Mouse (Mus musculus): Measurements from ENCODE around the gene Prrt4. TPM values are rescaled to one million over a fixed set of nuclear protein-coding genes. Genes with fewer than 3 reads are reported as not detected.
"Not testable (repeated sequence)": the region's sequence is repeated elsewhere in the genome, so short reads cannot be mapped to it uniquely, and the experiment has no call there.

Prrt4 gene
- polyA plus RNA-seq (2016; fragmentation: Nextera tagmentation; extraction: Ambion mirVana), result 3.0 and 3.1 TPM in 2 replicates

DNA sequence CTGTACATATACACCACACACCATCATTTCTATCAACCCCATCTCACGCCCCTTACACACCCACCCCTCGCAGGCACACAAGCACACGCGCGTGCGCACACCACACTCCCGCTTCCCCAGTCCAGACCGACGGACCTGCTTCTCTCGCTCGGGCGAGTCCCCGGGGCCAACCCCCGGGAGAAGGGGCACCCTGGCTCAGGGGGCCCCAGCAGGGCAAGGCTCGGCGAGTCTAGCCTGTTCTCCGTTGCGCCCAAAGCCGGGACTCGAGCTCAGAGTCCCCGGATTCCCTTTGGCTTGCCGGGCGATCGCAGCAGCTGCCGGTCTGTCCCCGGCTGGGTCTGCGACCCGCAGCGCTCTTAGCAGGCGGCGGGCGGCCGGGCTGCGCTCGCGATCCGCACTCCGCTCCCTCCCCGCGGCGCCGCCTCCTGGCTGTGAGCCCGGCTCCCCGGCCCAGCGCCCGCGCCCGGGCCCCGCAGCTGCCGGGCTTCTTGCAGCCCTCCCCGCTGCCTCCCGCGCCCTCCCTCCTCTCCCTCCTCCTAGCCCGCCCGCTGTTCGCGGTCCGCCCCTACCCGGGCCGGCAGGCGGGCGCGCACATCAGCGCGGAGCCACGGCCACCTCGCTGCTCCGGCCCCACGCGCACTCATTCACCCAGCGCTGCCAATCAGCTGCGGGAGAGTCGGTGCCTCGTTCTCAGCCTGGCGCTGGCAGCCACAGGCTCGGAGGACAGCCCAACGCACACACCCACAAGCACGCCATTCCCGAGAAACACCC is at the start of gene Prrt4:
Prrt4 (minus strand) TSS at position 697 of the 771 bp plus-strand sequence.
- WGBS, result under 1% methylated on average over 79 of the region's 79 CpGs
- H3K4me1 ChIP-seq (replicated peaks), result peaks cover 14% of the 10 kb centered on the region
- ATAC-seq (ENCODE audit: insufficient number of reproducible peaks, low FRiP score), result peak; percentile 60
- H3K27ac ChIP-seq (ENCODE audit: poor library complexity, severe bottlenecking), result no peak within 1 kb of the TSS
- H3K4me2 ChIP-seq, result peak within 1 kb of the TSS; percentile 96
- H3K27me3 ChIP-seq (replicated peaks), result peaks cover 65% of the 10 kb centered on the region
- no peaks in the 10 kb centered on the region for H3K9me3 ChIP-seq (replicated peaks)
- H3K9ac ChIP-seq, result peak within 1 kb of the TSS; percentile 70
- H3K4me3 ChIP-seq, result peak within 1 kb of the TSS; percentile 60
- H3K36me3 ChIP-seq, result no peaks in the 10 kb centered on the region

DNA sequence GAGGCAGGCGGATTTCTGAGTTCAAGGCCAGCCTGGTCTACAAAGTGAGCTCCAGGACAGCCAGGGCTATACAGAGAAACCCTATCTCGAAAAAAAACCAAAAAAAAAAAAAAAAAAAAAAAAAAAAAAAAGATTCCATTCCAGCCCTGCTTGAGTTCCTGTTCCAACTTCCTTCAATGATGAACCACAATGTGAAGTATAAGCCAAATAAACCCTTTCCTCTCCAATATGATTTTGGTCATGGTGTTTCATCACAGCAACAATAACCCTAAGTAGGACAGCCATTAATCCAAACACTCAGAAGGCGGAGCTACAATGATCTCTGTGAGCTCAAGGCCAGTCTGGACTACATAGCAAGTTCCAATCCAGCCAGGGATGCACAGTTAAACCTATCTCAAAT is 38.3 kb upstream of the Prrt4 start:
- Histone ChIP-seq H3K4me1 (replicated peaks) (peaks cover 20% of the 10 kb centered on the region), H3K27me3 (replicated peaks) (peaks cover 14% of the 10 kb centered on the region)
- H3K9ac ChIP-seq; H3K4me3 ChIP-seq; H3K9me3 ChIP-seq (replicated peaks); ATAC-seq (ENCODE audit: insufficient number of reproducible peaks, low FRiP score); H3K27ac ChIP-seq (ENCODE audit: poor library complexity, severe bottlenecking); H3K4me2 ChIP-seq; H3K36me3 ChIP-seq: not testable (repeated sequence)
- 76% methylated on average over 3 of the region's 3 CpGs for WGBS

DNA sequence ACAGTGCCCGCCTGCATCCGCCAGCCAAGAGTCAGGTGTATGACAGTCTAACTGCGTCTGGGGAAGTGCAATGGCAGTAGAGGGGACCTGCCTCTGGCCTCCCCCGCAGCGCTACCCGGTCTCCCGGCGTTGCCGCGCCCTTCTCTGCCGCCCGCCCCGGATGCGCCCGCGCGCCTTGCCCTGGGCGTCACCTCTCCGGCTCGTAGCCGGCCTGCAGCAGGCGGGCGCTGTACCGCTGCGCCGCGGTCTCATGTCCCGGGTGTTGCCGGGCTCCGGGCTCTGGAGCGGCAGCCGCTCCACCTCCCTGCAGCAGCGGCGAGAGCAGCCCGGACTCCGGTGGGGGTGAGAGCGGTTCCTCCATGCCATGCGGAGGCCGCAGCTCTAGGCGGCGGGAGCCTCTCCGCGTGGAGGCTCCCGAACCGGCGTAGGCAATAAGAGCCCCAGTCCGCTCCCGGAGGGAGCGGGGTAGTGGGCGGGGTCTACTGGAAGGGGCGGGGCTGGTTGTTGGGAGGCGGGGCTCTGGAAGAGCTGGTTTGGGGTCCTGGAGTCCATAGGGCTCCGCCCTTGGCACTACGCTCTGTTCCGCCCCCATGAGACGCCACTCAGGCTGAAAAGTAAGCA is 36.6 kb upstream of the Prrt4 start, which contains the start of gene Impdh1:
Impdh1 (minus strand) TSS at position 484 of the 621 bp plus-strand sequence.
- under 1% methylated on average over 55 of the region's 56 CpGs for WGBS
- Histone ChIP-seq H3K9me3 (replicated peaks) (no peaks in the 10 kb centered on the region), H3K4me3 (peak within 1 kb of the TSS; percentile 78), H3K27me3 (replicated peaks) (peaks cover 14% of the 10 kb centered on the region), H3K27ac (ENCODE audit: poor library complexity, severe bottlenecking) (no peak within 1 kb of the TSS), H3K4me1 (replicated peaks) (peaks cover 31% of the 10 kb centered on the region), H3K9ac (peak within 1 kb of the TSS; percentile 73), H3K36me3 (no peaks in the 10 kb centered on the region), H3K4me2 (peak within 1 kb of the TSS; percentile 97)
- ATAC-seq (ENCODE audit: insufficient number of reproducible peaks, low FRiP score), result peak; percentile 80

DNA sequence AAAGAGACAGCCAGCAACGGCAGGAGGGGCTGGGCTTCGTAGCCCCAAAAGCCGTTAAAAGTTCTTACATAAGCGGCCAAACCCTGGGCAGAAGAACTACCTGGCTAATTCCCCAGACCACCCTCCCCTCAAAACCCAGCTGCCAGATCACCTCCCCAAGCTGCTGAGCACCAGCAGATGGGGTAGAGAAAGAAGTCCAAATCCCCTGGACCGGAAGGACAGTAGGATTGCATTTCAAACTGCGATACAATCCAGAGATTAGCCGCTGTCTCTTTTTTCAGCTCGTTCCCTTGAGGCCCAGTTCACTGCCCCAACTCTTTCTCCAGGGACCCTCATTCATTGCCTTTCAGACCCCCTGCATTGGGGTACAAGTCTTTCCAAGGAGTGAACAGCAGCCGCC is 35.8 kb upstream of the Prrt4 start:
- ATAC-seq (ENCODE audit: insufficient number of reproducible peaks, low FRiP score), result no peak
- Histone ChIP-seq H3K4me3 (peak overlapping the region; percentile 78), H3K9ac (peak overlapping the region; percentile 73), H3K9me3 (replicated peaks) (no peaks in the 10 kb centered on the region), H3K4me1 (replicated peaks) (peaks cover 33% of the 10 kb centered on the region), H3K27ac (ENCODE audit: poor library complexity, severe bottlenecking) (no peak overlapping the region), H3K36me3 (no peaks in the 10 kb centered on the region), H3K4me2 (peak overlapping the region; percentile 97), H3K27me3 (replicated peaks) (peaks cover 14% of the 10 kb centered on the region)
- 22% methylated on average over 9 of the region's 9 CpGs for WGBS

DNA sequence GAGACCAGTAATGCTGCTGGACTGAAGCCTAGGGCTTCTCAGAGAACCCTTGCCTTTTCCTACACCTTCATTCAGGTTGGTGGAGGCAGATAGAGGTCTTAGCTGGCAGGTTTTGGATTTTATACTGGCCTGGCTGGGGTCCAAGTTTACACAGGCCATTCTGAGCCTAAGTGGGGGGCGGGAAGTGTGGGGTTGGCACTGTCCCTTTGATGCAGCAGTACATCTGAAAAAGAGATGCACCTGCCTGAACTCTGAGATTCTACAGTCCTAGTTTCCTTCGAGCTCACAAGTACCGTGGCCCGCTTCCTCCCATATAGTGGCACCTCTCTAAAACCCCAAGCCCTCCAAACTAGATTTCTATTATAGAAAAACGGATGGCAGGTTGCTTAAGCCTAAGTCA is 35.4 kb upstream of the Prrt4 start:
- Histone ChIP-seq H3K27me3 (replicated peaks) (peaks cover 14% of the 10 kb centered on the region), H3K4me2 (peak overlapping the region; percentile 97), H3K27ac (ENCODE audit: poor library complexity, severe bottlenecking) (no peak overlapping the region), H3K36me3 (no peaks in the 10 kb centered on the region), H3K4me1 (replicated peaks) (peaks cover 33% of the 10 kb centered on the region), H3K4me3 (no peak overlapping the region), H3K9ac (no peak overlapping the region), H3K9me3 (replicated peaks) (no peaks in the 10 kb centered on the region)
- no peak for ATAC-seq (ENCODE audit: insufficient number of reproducible peaks, low FRiP score)
- WGBS, result 48% methylated on average over 5 of the region's 5 CpGs

DNA sequence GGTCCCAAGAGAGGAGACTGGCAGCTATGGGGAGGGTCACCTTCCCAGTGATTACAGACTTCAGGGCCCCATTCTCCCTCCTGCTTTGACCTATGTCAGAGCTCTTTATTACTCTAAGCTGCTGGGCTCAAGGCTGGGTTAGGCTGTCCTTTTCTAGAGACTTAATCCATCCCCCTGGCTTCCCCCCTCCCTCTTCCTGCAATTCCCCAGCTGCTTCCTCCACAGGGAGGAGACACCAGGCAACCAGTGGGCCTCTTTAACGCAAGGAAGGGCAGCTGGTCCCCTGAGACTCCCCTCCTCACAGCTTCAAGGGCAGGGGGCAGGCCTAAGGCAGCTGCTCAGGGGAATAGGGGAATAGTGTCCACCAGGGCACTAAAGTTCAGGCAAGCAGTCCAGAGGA is 34.9 kb upstream of the Prrt4 start:
- Histone ChIP-seq H3K9me3 (replicated peaks) (no peaks in the 10 kb centered on the region), H3K36me3 (no peaks in the 10 kb centered on the region), H3K4me1 (replicated peaks) (peaks cover 33% of the 10 kb centered on the region), H3K27me3 (replicated peaks) (peaks cover 14% of the 10 kb centered on the region), H3K4me2 (0 out of 2 replicates have a peak overlapping the region, but pooled peaks have one; percentile 4), H3K9ac (peak overlapping the region; percentile 6; the same call in 1 of the 2 replicates), H3K4me3 (no peak overlapping the region), H3K27ac (ENCODE audit: poor library complexity, severe bottlenecking) (no peak overlapping the region)
- WGBS, result 13% methylated on average over 1 of the region's 1 CpGs
- no peak for ATAC-seq (ENCODE audit: insufficient number of reproducible peaks, low FRiP score)

DNA sequence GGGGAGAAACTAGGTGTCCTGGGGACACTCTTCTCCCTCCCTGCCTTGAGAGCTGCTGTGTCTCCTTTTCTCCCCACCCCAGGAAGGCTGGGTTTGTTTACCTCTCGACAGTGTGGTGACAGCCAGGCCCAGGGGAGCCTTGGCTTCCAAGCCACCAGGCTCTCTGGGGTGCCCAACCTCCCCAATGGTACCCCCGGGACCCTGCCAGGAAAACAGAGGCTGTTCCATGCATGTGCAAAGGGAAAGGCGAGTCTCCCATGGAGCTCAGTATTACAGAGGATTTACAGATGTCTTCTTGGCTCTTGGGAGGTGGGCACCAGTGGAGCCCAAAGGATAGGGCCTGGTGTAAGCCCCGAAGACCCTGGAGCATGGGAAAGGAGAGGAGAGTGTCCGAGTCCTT is 34.1 kb upstream of the Prrt4 start:
- H3K27ac ChIP-seq (ENCODE audit: poor library complexity, severe bottlenecking), result no peak overlapping the region
- ATAC-seq (ENCODE audit: insufficient number of reproducible peaks, low FRiP score), result no peak
- no peak overlapping the region for H3K4me3 ChIP-seq
- H3K4me2 ChIP-seq, result no peak overlapping the region
- peaks cover 14% of the 10 kb centered on the region for H3K27me3 ChIP-seq (replicated peaks)
- no peaks in the 10 kb centered on the region for H3K9me3 ChIP-seq (replicated peaks)
- H3K36me3 ChIP-seq, result no peaks in the 10 kb centered on the region
- no peak overlapping the region for H3K9ac ChIP-seq
- H3K4me1 ChIP-seq (replicated peaks), result peaks cover 33% of the 10 kb centered on the region
- WGBS, result 54% methylated on average over 5 of the region's 5 CpGs

DNA sequence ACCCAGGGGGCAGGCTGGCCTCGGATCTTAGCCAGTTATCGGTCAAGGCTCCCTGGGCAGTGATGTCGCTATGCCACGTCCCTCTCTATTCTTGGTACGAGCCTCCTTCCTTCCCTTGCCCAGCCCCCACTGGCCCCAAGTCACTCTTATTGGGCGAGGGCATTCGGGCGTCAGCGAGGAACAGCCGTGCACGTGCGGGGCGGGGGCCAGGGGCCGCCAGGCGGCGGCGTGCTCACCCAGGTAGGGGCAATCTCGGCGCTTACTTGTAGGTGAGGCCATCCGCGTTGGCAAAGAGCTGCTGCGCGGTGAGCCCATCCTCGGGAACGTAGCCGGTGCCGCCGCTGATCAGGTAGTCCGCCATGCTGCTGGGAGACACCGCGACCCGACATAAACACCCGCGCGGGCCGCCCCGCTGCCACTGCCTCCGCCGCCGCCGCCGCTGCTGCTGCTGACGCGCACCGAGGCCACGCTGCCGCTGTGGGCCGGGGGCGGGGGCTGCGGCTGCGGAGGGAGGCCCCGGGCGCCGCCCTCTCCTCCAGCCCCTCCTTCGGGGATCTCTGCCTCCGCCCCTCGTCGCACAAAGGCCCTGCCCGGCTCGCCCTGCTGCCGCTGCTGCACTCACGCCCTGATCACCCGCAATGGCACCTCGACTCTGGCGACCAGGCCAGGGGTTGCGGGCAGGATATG is 32.6 kb upstream of the Prrt4 start:
- Histone ChIP-seq H3K9me3 (replicated peaks) (no peaks in the 10 kb centered on the region), H3K27ac (ENCODE audit: poor library complexity, severe bottlenecking) (peak overlapping the region; percentile 50), H3K9ac (peak overlapping the region; percentile 87), H3K4me2 (peak overlapping the region; percentile 96), H3K4me1 (replicated peaks) (peaks cover 33% of the 10 kb centered on the region), H3K4me3 (peak overlapping the region; percentile 80), H3K27me3 (replicated peaks) (peaks cover 14% of the 10 kb centered on the region), H3K36me3 (peaks cover 7% of the 10 kb centered on the region; the same call in 1 of the 2 replicates)
- ATAC-seq (ENCODE audit: insufficient number of reproducible peaks, low FRiP score), result peak; percentile 84
- WGBS, result under 1% methylated on average over 62 of the region's 66 CpGs

DNA sequence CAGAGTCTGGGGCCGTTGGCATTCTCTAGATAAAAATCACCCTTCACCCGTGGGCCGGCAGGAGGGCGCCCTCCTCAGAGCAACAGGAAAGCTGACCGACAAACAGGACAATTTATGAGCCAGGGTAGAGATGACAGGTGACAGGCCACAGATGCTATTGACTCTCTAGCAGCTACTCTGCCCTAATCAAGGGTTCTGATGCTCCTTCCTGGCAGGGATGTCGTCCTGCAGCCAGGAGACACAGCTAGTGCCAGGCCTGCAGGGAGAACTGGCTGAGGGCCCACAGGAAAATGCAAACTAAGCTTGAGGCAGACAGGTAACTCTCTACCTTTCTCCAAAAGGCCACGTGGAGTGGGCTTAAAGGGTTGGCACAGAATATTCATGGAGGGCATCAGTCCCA is 31.8 kb upstream of the Prrt4 start:
- H3K27ac ChIP-seq (ENCODE audit: poor library complexity, severe bottlenecking), result no peak overlapping the region
- H3K27me3 ChIP-seq (replicated peaks), result peaks cover 14% of the 10 kb centered on the region
- peak overlapping the region; percentile 80 for H3K4me3 ChIP-seq
- ATAC-seq (ENCODE audit: insufficient number of reproducible peaks, low FRiP score), result no peak
- peaks cover 14% of the 10 kb centered on the region for H3K36me3 ChIP-seq
- WGBS, result 15% methylated on average over 7 of the region's 7 CpGs
- no peaks in the 10 kb centered on the region for H3K9me3 ChIP-seq (replicated peaks)
- peaks cover 30% of the 10 kb centered on the region for H3K4me1 ChIP-seq (replicated peaks)
- H3K9ac ChIP-seq, result peak overlapping the region; percentile 87
- peak overlapping the region; percentile 96 for H3K4me2 ChIP-seq

DNA sequence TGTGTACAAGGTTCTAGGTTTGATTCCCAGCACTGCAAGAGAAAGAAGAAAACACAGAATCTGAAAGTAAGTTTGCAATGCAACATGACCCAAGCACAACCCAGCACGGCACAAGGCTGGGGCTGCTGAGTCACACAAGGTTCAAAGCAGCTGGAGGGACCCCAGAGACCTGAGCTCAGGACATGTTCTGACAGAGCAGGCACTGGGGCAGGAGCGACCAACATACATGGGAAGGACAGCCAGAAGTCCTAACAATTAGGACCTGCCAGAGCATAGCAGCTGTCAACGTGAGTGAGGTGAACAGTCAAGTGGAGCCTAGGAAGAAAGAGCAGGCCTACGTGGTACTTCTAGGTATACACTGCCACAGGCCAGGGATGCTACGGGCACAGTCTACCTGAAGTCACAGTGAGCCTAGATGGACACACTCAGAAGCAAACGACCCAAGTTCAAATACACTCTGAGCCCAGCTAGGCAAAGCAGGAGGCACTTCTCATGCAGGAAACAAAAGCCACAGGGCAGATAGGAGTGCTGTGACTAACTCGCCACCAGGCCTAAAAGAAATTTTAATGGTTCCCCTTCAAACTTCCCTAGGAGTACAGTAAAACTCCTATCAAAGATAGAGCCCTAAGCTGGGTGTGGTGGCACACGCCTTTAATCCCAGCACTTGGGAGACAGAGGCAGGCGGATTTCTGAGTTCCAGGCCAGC is 31.0 kb upstream of the Prrt4 start:
- Histone ChIP-seq H3K9ac (no peak overlapping the region), H3K36me3 (peaks cover 19% of the 10 kb centered on the region), H3K27me3 (replicated peaks) (peaks cover 13% of the 10 kb centered on the region), H3K9me3 (replicated peaks) (no peaks in the 10 kb centered on the region), H3K27ac (ENCODE audit: poor library complexity, severe bottlenecking) (no peak overlapping the region), H3K4me2 (no peak overlapping the region), H3K4me1 (replicated peaks) (peaks cover 26% of the 10 kb centered on the region), H3K4me3 (no peak overlapping the region)
- 73% methylated on average over 9 of the region's 9 CpGs for WGBS
- ATAC-seq (ENCODE audit: insufficient number of reproducible peaks, low FRiP score), result no peak

Measured in heart, embryonic 12.5 days (tissue).